Mouse (Mus musculus): ENCODE measurements around the gene Wdr25. TPM values are rescaled to one million over a fixed set of nuclear protein-coding genes. Genes with fewer than 3 reads are reported as not detected.

Gene Wdr25
- polyA plus RNA-seq, 1 experiment from 2014 or later: 9.1 TPM

- no peak for DNase-seq (ENCODE audit: low spot score)
Measured at GRCm38 (mm10) chr12:108934231-108934630, 40.8 kb downstream of the Wdr25 start.

- peak; percentile 33 for DNase-seq (ENCODE audit: low spot score)
Measured at GRCm38 (mm10) chr12:108936834-108937233, 43.4 kb downstream of the Wdr25 start.

GRCm38 (mm10) chr12:108937506-108937905, 44.1 kb downstream of the Wdr25 start:
- no peak for DNase-seq (ENCODE audit: low spot score)

GRCm38 (mm10) chr12:108938844-108939243, 45.4 kb downstream of the Wdr25 start:
- no peak for DNase-seq (ENCODE audit: low spot score)

GRCm38 (mm10) chr12:108939317-108939716, 45.9 kb downstream of the Wdr25 start:
- peak; percentile 48 for DNase-seq (ENCODE audit: low spot score)

- DNase-seq (ENCODE audit: low spot score): peak; percentile 48
Measured at GRCm38 (mm10) chr12:108940255-108940654, 46.8 kb downstream of the Wdr25 start.

- DNase-seq (ENCODE audit: low spot score): no peak
Measured at GRCm38 (mm10) chr12:108941282-108941681, 47.9 kb downstream of the Wdr25 start.

GRCm38 (mm10) chr12:108942203-108942923, 48.9 kb downstream of the Wdr25 start:
- DNase-seq (ENCODE audit: low spot score): no peak

- no peak for DNase-seq (ENCODE audit: low spot score)
Measured at GRCm38 (mm10) chr12:108953011-108953550, 59.6 kb downstream of the Wdr25 start.

GRCm38 (mm10) chr12:108953838-108954237, 60.4 kb downstream of the Wdr25 start:
- DNase-seq (ENCODE audit: low spot score): no peak

- DNase-seq (ENCODE audit: low spot score): no peak
Measured at GRCm38 (mm10) chr12:108954456-108954855, 61.0 kb downstream of the Wdr25 start.

GRCm38 (mm10) chr12:108958483-108958882, 65.1 kb downstream of the Wdr25 start:
- DNase-seq (ENCODE audit: low spot score): no peak

GRCm38 (mm10) chr12:108958991-108959638, 65.7 kb downstream of the Wdr25 start:
- no peak for DNase-seq (ENCODE audit: low spot score)

- DNase-seq (ENCODE audit: low spot score): no peak
Measured at GRCm38 (mm10) chr12:108959639-108960219, 66.3 kb downstream of the Wdr25 start.

- no peak for DNase-seq (ENCODE audit: low spot score)
Measured at GRCm38 (mm10) chr12:108960225-108960624, 66.8 kb downstream of the Wdr25 start.

GRCm38 (mm10) chr12:108967631-108968030, 74.2 kb downstream of the Wdr25 start:
- DNase-seq (ENCODE audit: low spot score): no peak

GRCm38 (mm10) chr12:108968031-108968430, 74.6 kb downstream of the Wdr25 start:
- DNase-seq (ENCODE audit: low spot score): no peak

GRCm38 (mm10) chr12:108971446-108971845, 78.0 kb downstream of the Wdr25 start:
- no peak for DNase-seq (ENCODE audit: low spot score)

GRCm38 (mm10) chr12:108972234-108972633, 78.8 kb downstream of the Wdr25 start:
- no peak for DNase-seq (ENCODE audit: low spot score)

GRCm38 (mm10) chr12:108979977-108980376, 86.5 kb downstream of the Wdr25 start:
- no peak for DNase-seq (ENCODE audit: low spot score)

- no peak for DNase-seq (ENCODE audit: low spot score)
Measured at GRCm38 (mm10) chr12:108981941-108982683, 88.7 kb downstream of the Wdr25 start.

GRCm38 (mm10) chr12:108982684-108982960, 89.2 kb downstream of the Wdr25 start:
- DNase-seq (ENCODE audit: low spot score): no peak
